Mouse (Mus musculus) ES-E14 (cell line): Measurements from ENCODE around the gene Gng8. TPM values are rescaled to one million over a fixed set of nuclear protein-coding genes. Genes with fewer than 3 reads are reported as not detected.
A peak's percentile ranks its signal among the peaks of the same experiment; 100 is the strongest.

Experiments
- DNase-seq: peaks from one replicate; pipeline ENCODE4 v3.0.0-alpha.2; 2013; ENCODE audit warnings: low read depth, low spot score
- H3K27ac ChIP-seq: 2 replicates; pipeline ENCODE4 v1.5.1; 2012; ENCODE audit warnings: low read depth, mild to moderate bottlenecking, low read length, moderate library complexity, mixed read lengths; ENCODE audit not compliant: poor library complexity, insufficient read depth, severe bottlenecking
- H3K36me3 ChIP-seq: 2 replicates; pipeline ENCODE4 v1.6.1; 2012; ENCODE audit warnings: mild to moderate bottlenecking, low read length, moderate library complexity, mixed read lengths; ENCODE audit not compliant: control insufficient read depth, poor library complexity, insufficient read depth, severe bottlenecking
- H3K4me1 ChIP-seq, 2 experiments: fragments of 150-350 bp in 1 of 2; sonication (generic) in 1 of 2; 2 replicates each; pipeline ENCODE4 v1.6.1; 2012; ENCODE audit warnings: low read length in 2 of 2, mild to moderate bottlenecking in 1 of 2, mixed read lengths in 1 of 2; ENCODE audit not compliant: control insufficient read depth in 2 of 2, insufficient read depth in 2 of 2, poor library complexity in 1 of 2
- H3K4me3 ChIP-seq, 2 experiments: fragments of 150-350 bp in 1 of 2; sonication (generic) in 1 of 2; 2 replicates each; pipeline ENCODE4 v1.5.1; 2012; ENCODE audit warnings: low read length in 2 of 2, low read depth in 1 of 2, mild to moderate bottlenecking in 1 of 2, mixed read lengths in 1 of 2; ENCODE audit not compliant: insufficient read depth in 1 of 2, poor library complexity in 1 of 2, severe bottlenecking in 1 of 2
- H3K9ac ChIP-seq: 2 replicates; pipeline ENCODE4 v1.6.1; 2012; ENCODE audit warnings: low read depth, mild to moderate bottlenecking, low read length, mixed read lengths; ENCODE audit not compliant: poor library complexity, insufficient read depth, severe bottlenecking
- H3K9me3 ChIP-seq: fragments of 150-350 bp; sonication (generic); 2 replicates; pipeline ENCODE4 v1.6.1; 2012; ENCODE audit warnings: low read depth, mild to moderate bottlenecking, low read length; ENCODE audit not compliant: control insufficient read depth, insufficient read depth
- CHD2 ChIP-seq: IDR thresholded peaks from 2 replicates; pipeline ENCODE4 v1.6.1; 2014; ENCODE audit warnings: mild to moderate bottlenecking, low read depth, low read length, inconsistent platforms
- HCFC1 ChIP-seq: IDR thresholded peaks from 2 replicates; pipeline ENCODE4 v1.6.1; 2012; ENCODE audit warnings: low read length, inconsistent platforms, borderline replicate concordance; ENCODE audit not compliant: insufficient read depth
- MAFK ChIP-seq: IDR thresholded peaks from 2 replicates; pipeline ENCODE4 v1.6.1; 2014; ENCODE audit warnings: mild to moderate bottlenecking, low read depth, low read length, inconsistent platforms; ENCODE audit not compliant: insufficient read depth
- ZC3H11A ChIP-seq: IDR thresholded peaks from 2 replicates; pipeline ENCODE4 v1.6.1; 2012; ENCODE audit warnings: low read depth, mild to moderate bottlenecking, inconsistent platforms, low read length, borderline replicate concordance
- ZNF384 ChIP-seq: IDR thresholded peaks from 2 replicates; pipeline ENCODE4 v1.6.1; 2012; ENCODE audit warnings: low read depth, low read length, inconsistent platforms
- in situ Hi-C, 2 experiments: fragments of 600-800 bp; cut with MboI; formaldehyde crosslinking; loops; one replicate each; pipeline ENCODE4 v1.15.1; 2025; ENCODE audit warnings: low sequenced_read_pairs in 2 of 2, inconsistent platforms in 1 of 2; ENCODE audit not compliant: unreplicated experiment in 2 of 2
- total RNA-seq: library from RNA; depleted of rRNA; stranded (reverse); fragments of 300-350 nt; gene quantifications from 2 replicates; pipeline ENCODE4 v1.2.3, GENCODE M21; 2012

The Gng8 gene
- total RNA-seq, 1 experiment, result 1.0 TPM

DNA sequence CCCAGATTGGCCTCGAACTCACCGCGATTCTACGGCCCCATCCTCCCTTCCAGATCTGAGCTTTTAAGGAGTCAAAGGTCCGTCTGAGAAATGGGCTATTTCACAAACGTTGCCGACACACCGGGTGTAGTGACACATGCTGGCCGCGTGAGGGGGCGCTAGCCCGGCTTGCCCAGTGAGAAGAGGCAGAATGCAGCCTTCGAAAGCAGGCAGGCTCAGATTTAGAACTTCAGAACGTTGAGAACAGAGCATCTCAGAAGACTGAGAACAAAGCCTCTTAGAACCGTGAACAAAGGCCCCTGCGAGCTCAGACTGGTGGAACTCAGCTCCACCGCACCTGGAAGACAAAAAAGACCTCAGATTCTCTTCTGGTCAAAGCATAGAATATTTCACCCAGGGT, 17.4 kb upstream of the Gng8 start:
- Histone ChIP-seq H3K4me3 (peak overlapping the region; percentile 58 to 75), H3K9me3 (no peaks in the 10 kb centered on the region), H3K4me1 (peaks cover 4 to 6% of the 10 kb centered on the region in 2 experiments), H3K36me3 (no peaks in the 10 kb centered on the region; the same call in 1 of the 2 replicates), H3K27ac (peak overlapping the region; percentile 66; the same call in 1 of the 2 replicates), H3K9ac (peak overlapping the region; percentile 66; the same call in 1 of the 2 replicates)
- in situ Hi-C loops, result no loop called here
- peak; percentile 70 for DNase-seq
- TF ChIP-seq ZC3H11A, result peak; percentile 59
- TF ChIP-seq CHD2, result no peak

DNA sequence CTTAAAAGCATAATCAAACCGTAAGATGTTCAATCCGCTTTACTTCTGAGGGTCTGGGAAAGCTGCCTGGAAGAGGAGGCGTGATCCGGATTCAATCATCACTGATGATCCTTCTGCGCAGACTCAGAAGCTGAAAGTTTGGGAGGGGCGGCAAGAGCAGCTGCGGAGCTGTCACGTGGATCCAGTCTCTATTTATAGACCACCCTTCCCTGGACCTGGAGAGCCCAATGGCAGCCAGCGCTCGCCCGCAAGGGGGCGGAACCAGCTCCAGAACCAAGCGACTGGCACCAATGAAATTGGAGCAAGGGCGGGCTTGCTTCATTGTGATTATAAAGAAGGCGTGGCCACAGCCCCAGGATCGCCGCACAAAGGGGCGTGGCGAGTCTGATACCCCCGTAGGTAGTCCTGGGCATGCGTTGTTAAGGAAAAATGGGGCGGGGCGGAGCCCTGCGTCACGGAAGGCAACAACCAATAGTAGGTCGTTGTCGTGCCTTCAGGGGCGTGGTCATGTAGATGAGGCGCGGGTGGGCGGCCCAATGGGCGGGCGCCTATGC, 16.8 kb upstream of the Gng8 start:
- peak overlapping the region; percentile 66; the same call in 1 of the 2 replicates for H3K27ac ChIP-seq
- H3K4me1 ChIP-seq, result peaks cover 4 to 7% of the 10 kb centered on the region in 2 experiments; a peak in 3 of 4 replicates

DNA sequence AGATGAGACGGTGACA, 16.5 kb upstream of the Gng8 start, which contains the start of gene Dact3:
Dact3 (plus strand) TSS at position 8 of the 16 bp plus-strand sequence.
- H3K36me3 ChIP-seq, result no peaks in the 10 kb centered on the region; the same call in 1 of the 2 replicates
- H3K9me3 ChIP-seq, result no peaks in the 10 kb centered on the region
- DNase-seq, result no peak
- H3K4me1 ChIP-seq, result peaks cover 4 to 7% of the 10 kb centered on the region in 2 experiments; a peak in 3 of 4 replicates
- in situ Hi-C loops, result no loop called here
- H3K9ac ChIP-seq, result peak within 1 kb of the TSS; percentile 81
- no peak for TF ChIP-seq HCFC1
- TF ChIP-seq MAFK, result no peak
- no peak for TF ChIP-seq CHD2
- TF ChIP-seq ZC3H11A, result no peak
- no peak for TF ChIP-seq ZNF384
- peak within 1 kb of the TSS; percentile 80 to 95 for H3K4me3 ChIP-seq
- H3K27ac ChIP-seq, result peak within 1 kb of the TSS; percentile 66

More for the DNA sequence above, 16.8 kb upstream of the Gng8 start:
- H3K9ac ChIP-seq, result peak overlapping the region; percentile 66; the same call in 1 of the 2 replicates
- no peaks in the 10 kb centered on the region; the same call in 1 of the 2 replicates for H3K36me3 ChIP-seq
- no peaks in the 10 kb centered on the region for H3K9me3 ChIP-seq
- TF ChIP-seq CHD2, result no peak
- TF ChIP-seq ZNF384, result no peak
- no peak for TF ChIP-seq HCFC1
- no peak for TF ChIP-seq ZC3H11A
- TF ChIP-seq MAFK, result no peak
- DNase-seq, result peak; percentile 100
- H3K4me3 ChIP-seq, result peak overlapping the region; percentile 80 to 95
- in situ Hi-C loops, result no loop called here

- DNase-seq, result no peak
- Histone ChIP-seq H3K36me3 (no peaks in the 10 kb centered on the region; the same call in 1 of the 2 replicates), H3K9me3 (no peaks in the 10 kb centered on the region), H3K4me3 (peak overlapping the region; percentile 80 to 95), H3K27ac (peak overlapping the region; percentile 42; the same call in 1 of the 2 replicates), H3K9ac (peak overlapping the region; percentile 81), H3K4me1 (peaks cover 4 to 7% of the 10 kb centered on the region in 2 experiments; a peak in 3 of 4 replicates)
- in situ Hi-C loops, result no loop called here
- TF ChIP-seq CHD2 (no peak), ZNF384 (no peak), MAFK (no peak), HCFC1 (no peak), ZC3H11A (no peak)
Measured at GRCm38 (mm10) chr7:16875326-16875725, 16.3 kb upstream of the Gng8 start.

GRCm38 (mm10) chr7:16876006-16876405, 15.6 kb upstream of the Gng8 start:
- H3K36me3 ChIP-seq, result no peaks in the 10 kb centered on the region; the same call in 1 of the 2 replicates
- TF ChIP-seq MAFK (no peak), ZC3H11A (no peak), CHD2 (no peak), ZNF384 (no peak), HCFC1 (no peak)
- peak overlapping the region; percentile 81; the same call in 1 of the 2 replicates for H3K9ac ChIP-seq
- no peak overlapping the region for H3K27ac ChIP-seq
- H3K4me3 ChIP-seq, result peak overlapping the region; percentile 80 to 95
- no peak for DNase-seq
- H3K9me3 ChIP-seq, result no peaks in the 10 kb centered on the region
- peaks cover 7% of the 10 kb centered on the region in 2 experiments; a peak in 3 of 4 replicates for H3K4me1 ChIP-seq
- in situ Hi-C loops, result no loop called here
